Mouse (Mus musculus): ENCODE measurements around the gene Hopx.

Gene Hopx

DNA sequence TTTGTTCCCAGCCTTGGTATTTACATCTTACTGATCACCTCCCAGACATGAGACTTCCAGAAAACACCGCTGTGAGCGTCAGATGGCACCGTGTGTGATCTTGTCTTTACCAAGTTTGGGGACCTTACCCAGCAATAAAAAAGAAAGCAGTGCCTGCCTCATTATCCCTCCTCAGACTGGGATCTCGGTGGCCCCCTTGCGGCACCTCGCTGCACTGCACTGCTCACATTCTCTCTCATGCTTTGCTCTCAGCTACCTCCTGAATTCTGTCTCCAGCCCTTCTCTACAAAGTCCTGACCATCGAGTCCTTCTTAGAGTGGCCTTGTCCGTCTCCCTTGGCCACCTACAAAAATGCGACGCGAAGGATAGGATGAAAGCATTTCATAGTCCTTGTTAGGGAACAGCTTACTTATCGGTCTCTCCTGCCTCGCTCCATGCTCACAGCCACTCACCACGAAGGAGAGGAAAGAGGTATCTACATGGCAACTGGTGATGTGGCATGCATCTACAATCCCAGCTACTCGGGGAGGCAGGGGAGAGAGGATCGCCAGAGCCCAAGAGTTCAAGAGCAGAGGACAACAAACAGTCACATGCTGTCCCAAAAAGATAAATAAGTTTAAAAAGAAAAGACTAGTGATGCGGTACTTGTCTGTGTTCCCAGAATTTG, 53.4 kb downstream of the Hopx start:
- peak; percentile 80 for DNase-seq

- no peak for DNase-seq
These were observed 54.6 kb downstream of the Hopx start for GRCm38 (mm10) chr5:77060363-77060762.

- DNase-seq, result no peak
These were observed 58.0 kb downstream of the Hopx start for GRCm38 (mm10) chr5:77056881-77057440.

DNA sequence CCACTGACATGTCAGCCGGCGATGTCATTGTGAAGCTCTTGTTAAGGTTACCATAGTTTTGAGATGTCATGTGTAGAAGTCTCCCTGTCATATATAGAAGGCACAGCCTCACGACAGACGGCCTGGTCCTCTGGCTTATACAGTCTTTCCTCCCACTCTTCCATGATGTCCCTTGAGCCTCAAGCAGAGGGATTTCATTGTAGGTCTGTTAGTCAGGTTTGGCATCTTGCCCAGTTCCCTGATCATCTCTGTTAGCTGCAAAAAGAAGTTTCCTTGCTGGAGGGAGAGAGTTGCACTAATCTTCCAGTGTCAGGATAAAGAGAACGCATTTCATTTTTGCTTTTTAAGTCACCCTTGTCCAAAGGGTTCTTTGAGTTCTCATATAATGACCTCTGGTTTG, 62.3 kb downstream of the Hopx start:
- DNase-seq, result no peak

DNA sequence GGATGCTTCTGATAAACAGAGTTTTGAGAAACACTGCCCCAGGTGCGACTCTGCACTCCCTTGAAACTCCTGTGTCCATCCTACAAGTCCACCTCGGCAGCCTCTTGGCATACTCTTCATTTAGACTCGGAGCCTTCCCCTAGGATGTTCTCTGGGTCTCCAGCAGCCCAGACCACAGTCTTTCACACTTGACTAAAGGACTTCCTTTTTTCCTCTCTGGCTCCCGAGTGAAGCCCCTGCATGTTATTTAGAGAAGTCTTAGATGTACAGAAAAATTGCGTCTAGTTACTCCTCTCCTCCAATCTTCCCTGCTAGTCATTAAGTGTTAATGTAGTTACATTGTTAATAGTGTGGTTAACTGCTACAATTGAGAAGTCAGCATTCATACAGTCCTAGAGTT, 70.6 kb downstream of the Hopx start:
- no peak for DNase-seq

GRCm38 (mm10) chr5:77039391-77039790, 75.5 kb downstream of the Hopx start:
- no peak for DNase-seq

DNA sequence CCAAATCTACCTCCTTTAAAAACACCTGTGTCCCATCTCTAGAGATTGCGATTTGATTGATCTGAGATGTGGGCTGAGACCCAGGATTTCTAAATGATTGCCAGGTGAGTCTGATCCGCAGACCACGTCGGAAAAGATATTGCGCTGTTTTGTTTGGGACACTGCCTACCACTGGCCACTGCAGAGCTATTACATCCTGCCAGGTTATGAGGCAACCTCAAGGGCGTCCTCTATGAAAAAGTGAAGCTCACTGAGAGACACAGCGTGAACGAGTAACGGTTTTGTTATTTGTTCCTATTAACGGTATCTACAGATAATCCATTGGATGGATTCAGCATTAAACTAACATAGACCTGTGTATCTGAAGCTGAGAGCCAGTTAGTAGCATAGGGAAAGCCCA, 76.5 kb downstream of the Hopx start:
- DNase-seq, result no peak

Measured in lung, postnatal 10 days (tissue).